Mouse (Mus musculus) spleen, adult 2 months (tissue): ENCODE results near the gene Rnasel. TPM values are rescaled to one million over a fixed set of nuclear protein-coding genes. Genes with fewer than 3 reads are reported as not detected.
"Not testable (repeated sequence)": the region's sequence is repeated elsewhere in the genome, so short reads cannot be mapped to it uniquely, and the experiment has no call there.

ENCODE experiments used
- DNase-seq, 2 experiments: peaks; one replicate each; pipeline versions ENCODE4 v3.0.0 to v3.0.0-alpha.2; 2012 to 2021; ENCODE audit warnings: low spot score in 2 of 2, low read depth in 1 of 2
- H3K27ac ChIP-seq: fragments of 200-500 bp; 2 replicates; pipeline ENCODE4 v1.5.1; 2012; ENCODE audit warnings: low read length, inconsistent platforms; ENCODE audit not compliant: insufficient read depth
- H3K27me3 ChIP-seq: fragments of 200-500 bp; 2 replicates; pipeline ENCODE4 v1.6.1; 2012; ENCODE audit warnings: mild to moderate bottlenecking, moderate library complexity, low read length, inconsistent platforms; ENCODE audit not compliant: control insufficient read depth, insufficient read depth
- H3K36me3 ChIP-seq: fragments of 200-500 bp; 2 replicates; pipeline ENCODE4 v1.6.1; 2012; ENCODE audit warnings: mild to moderate bottlenecking, low read length, inconsistent platforms; ENCODE audit not compliant: control insufficient read depth, insufficient read depth
- H3K4me1 ChIP-seq: fragments of 200-500 bp; 2 replicates; pipeline ENCODE4 v1.6.1; 2011; ENCODE audit warnings: inconsistent platforms; ENCODE audit not compliant: control insufficient read depth, insufficient read depth, insufficient read length
- H3K4me3 ChIP-seq: fragments of 200-500 bp; 2 replicates; pipeline ENCODE4 v1.5.1; 2011; ENCODE audit warnings: mild to moderate bottlenecking, inconsistent platforms; ENCODE audit not compliant: insufficient read depth, insufficient read length; ENCODE audit errors: extremely low read depth
- CTCF ChIP-seq: fragments of 200-500 bp; IDR thresholded peaks from 2 replicates; pipeline ENCODE4 v1.5.1; 2011; ENCODE audit warnings: mild to moderate bottlenecking, inconsistent platforms; ENCODE audit not compliant: insufficient read depth, insufficient read length, insufficient replicate concordance; ENCODE audit errors: extremely low read depth
- POLR2A ChIP-seq: fragments of 200-500 bp; IDR thresholded peaks from 2 replicates; pipeline ENCODE4 v1.6.1; 2011; ENCODE audit warnings: low read depth, low read length, inconsistent platforms
- whole genome bisulfite sequencing: fragments of 180-500 bp; shearing (Covaris S2); methylation state at CpG from one replicate; pipeline ENCODE4 v1.1.7; 2018; 5-methylcytosine and 5-hydroxymethylcytosine counted together
- polyA plus RNA-seq: library from polyadenylated mRNA; depleted of rRNA; stranded (reverse); fragments of >200 nt; gene quantifications from 2 replicates; pipeline ENCODE4 v1.2.3, GENCODE M21; 2012

The Rnasel gene
- polyA plus RNA-seq, 1 experiment, result 7.0 TPM

- H3K27me3 ChIP-seq, result no peaks in the 10 kb centered on the region
- TF ChIP-seq CTCF, result no peak
- TF ChIP-seq POLR2A, result no peak
- 17% methylated on average over 5 of the region's 5 CpGs for WGBS
- H3K36me3 ChIP-seq, result no peaks in the 10 kb centered on the region
- no peak overlapping the region for H3K4me3 ChIP-seq
- no peak for DNase-seq
- H3K4me1 ChIP-seq, result no peaks in the 10 kb centered on the region; the same call in 1 of the 2 replicates
- H3K27ac ChIP-seq, result no peak overlapping the region
Observed at GRCm38 (mm10) chr1:153768465-153768864, 19.2 kb downstream of the Rnasel start.

- not testable (repeated sequence) for DNase-seq, H3K4me1 ChIP-seq, H3K36me3 ChIP-seq, H3K27ac ChIP-seq, H3K4me3 ChIP-seq, H3K27me3 ChIP-seq
- 77% methylated on average over 6 of the region's 6 CpGs for WGBS
Observed at GRCm38 (mm10) chr1:153769571-153769970, 20.3 kb downstream of the Rnasel start.

- no peak for DNase-seq
- no peaks in the 10 kb centered on the region; the same call in 1 of the 2 replicates for H3K4me1 ChIP-seq
- H3K4me3 ChIP-seq, result no peak overlapping the region
- no peaks in the 10 kb centered on the region for H3K27me3 ChIP-seq
- TF ChIP-seq POLR2A (no peak), CTCF (no peak)
- H3K36me3 ChIP-seq, result no peaks in the 10 kb centered on the region
- WGBS, result 89% methylated on average over 10 of the region's 10 CpGs
- H3K27ac ChIP-seq, result no peak overlapping the region
Observed at GRCm38 (mm10) chr1:153769998-153770775, 21.0 kb downstream of the Rnasel start.

- TF ChIP-seq POLR2A (no peak), CTCF (no peak)
- no peak overlapping the region for H3K4me3 ChIP-seq
- DNase-seq, result no peak
- WGBS, result 97% methylated on average over 1 of the region's 1 CpGs
- no peak overlapping the region for H3K27ac ChIP-seq
- H3K27me3 ChIP-seq, result no peaks in the 10 kb centered on the region
- H3K36me3 ChIP-seq, result no peaks in the 10 kb centered on the region
- no peaks in the 10 kb centered on the region; the same call in 1 of the 2 replicates for H3K4me1 ChIP-seq
Observed at GRCm38 (mm10) chr1:153770776-153771167, 21.5 kb downstream of the Rnasel start.

- DNase-seq, result no peak
- WGBS, result 78% methylated on average over 6 of the region's 6 CpGs
- no peaks in the 10 kb centered on the region for H3K27me3 ChIP-seq
- H3K36me3 ChIP-seq, result no peaks in the 10 kb centered on the region
- H3K27ac ChIP-seq, result no peak overlapping the region
- TF ChIP-seq POLR2A (no peak), CTCF (no peak)
- H3K4me1 ChIP-seq, result no peaks in the 10 kb centered on the region
- H3K4me3 ChIP-seq, result no peak overlapping the region
Observed at GRCm38 (mm10) chr1:153775174-153775573, 25.9 kb downstream of the Rnasel start.

- no peak for DNase-seq
- TF ChIP-seq CTCF (no peak), POLR2A (no peak)
- no peaks in the 10 kb centered on the region for H3K4me1 ChIP-seq
- H3K36me3 ChIP-seq, result no peaks in the 10 kb centered on the region
- no peaks in the 10 kb centered on the region for H3K27me3 ChIP-seq
- H3K4me3 ChIP-seq, result no peak overlapping the region
- WGBS, result 86% methylated on average over 7 of the region's 7 CpGs
- H3K27ac ChIP-seq, result no peak overlapping the region
Observed at GRCm38 (mm10) chr1:153776257-153776656, 27.0 kb downstream of the Rnasel start.

GRCm38 (mm10) chr1:153778205-153778604 is 29.0 kb downstream of the Rnasel start:
- Histone ChIP-seq H3K4me3 (no peak overlapping the region), H3K4me1 (no peaks in the 10 kb centered on the region), H3K27ac (no peak overlapping the region), H3K36me3 (no peaks in the 10 kb centered on the region), H3K27me3 (no peaks in the 10 kb centered on the region)
- 86% methylated on average over 10 of the region's 10 CpGs for WGBS
- no peak for TF ChIP-seq POLR2A
- TF ChIP-seq CTCF, result no peak
- no peak for DNase-seq
